Mouse (Mus musculus) heart, adult 18-20 months (tissue): ENCODE measurements around the gene Lrguk. TPM values are rescaled to one million over a fixed set of nuclear protein-coding genes. Genes with fewer than 3 reads are reported as not detected.

Source experiments
- DNase-seq, 2 experiments: peaks; one replicate each; pipeline ENCODE4 v3.0.0; 2021 to 2022; ENCODE audit warnings: mixed read lengths in 1 of 2
- total RNA-seq, 2 experiments: library from RNA; stranded (reverse); gene quantifications; 2 replicates each; pipeline ENCODE4 v1.2.3; 2021

Gene Lrguk
- total RNA-seq, 2 experiments from 2014 or later = 0.05 TPM; not detected in 1

- DNase-seq = no peak
Observed at GRCm38 (mm10) chr6:34148021-34148420, 118.8 kb downstream of the Lrguk start.

GRCm38 (mm10) chr6:34148639-34149038, 119.4 kb downstream of the Lrguk start:
- no peak for DNase-seq

GRCm38 (mm10) chr6:34149066-34149465, 119.8 kb downstream of the Lrguk start:
- no peak for DNase-seq

GRCm38 (mm10) chr6:34149821-34150220, 120.6 kb downstream of the Lrguk start:
- DNase-seq = no peak

DNA sequence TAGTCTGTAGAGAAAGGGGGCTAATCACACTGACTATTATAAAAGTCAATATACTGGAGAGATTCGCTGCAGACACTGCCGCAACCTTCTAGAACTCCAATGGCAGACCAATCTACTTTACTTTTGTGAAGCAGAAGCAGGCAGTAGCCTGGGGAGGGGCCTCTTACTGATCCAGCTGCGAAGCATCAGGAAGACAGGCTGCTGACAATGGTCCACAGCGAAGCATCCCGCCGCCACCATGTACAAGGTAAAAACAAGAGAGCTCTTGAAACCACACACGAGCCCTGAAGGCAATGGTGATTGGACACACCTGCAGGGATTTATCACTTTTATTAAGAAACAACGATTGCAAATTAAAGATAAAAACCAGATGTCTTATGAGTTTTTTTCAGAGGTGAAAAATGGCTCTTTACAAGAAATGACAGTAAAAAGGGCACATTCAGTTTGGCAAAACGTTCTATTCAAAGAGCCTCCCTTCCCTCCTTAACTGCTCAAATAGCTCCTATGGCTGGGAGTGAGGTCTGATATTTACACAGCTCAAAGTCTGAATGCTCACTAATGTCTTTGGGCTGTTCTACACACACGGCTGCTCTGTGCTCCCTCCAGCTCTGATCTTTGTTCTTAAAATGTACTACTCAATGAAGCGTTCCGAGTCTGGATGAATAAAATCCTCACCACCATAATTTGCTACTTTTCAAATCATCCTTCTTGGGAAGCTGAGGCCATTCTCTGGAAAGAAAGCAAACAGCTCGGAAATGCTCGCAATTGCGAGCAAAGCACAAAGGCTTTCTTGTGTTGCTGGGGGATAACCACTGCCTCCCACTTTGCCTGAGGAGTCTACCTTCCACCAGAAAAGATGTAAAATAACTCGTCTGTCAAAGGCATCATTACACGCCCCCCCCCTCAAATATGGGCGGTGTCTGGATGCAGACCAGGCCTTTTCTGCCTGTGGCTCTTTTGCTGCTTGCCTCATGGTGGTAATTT, 124.1 kb downstream of the Lrguk start:
- no peak for DNase-seq

- peak in 1 of 2 experiments; percentile 16 for DNase-seq
Observed at GRCm38 (mm10) chr6:34154202-34154601, 125.0 kb downstream of the Lrguk start.

DNA sequence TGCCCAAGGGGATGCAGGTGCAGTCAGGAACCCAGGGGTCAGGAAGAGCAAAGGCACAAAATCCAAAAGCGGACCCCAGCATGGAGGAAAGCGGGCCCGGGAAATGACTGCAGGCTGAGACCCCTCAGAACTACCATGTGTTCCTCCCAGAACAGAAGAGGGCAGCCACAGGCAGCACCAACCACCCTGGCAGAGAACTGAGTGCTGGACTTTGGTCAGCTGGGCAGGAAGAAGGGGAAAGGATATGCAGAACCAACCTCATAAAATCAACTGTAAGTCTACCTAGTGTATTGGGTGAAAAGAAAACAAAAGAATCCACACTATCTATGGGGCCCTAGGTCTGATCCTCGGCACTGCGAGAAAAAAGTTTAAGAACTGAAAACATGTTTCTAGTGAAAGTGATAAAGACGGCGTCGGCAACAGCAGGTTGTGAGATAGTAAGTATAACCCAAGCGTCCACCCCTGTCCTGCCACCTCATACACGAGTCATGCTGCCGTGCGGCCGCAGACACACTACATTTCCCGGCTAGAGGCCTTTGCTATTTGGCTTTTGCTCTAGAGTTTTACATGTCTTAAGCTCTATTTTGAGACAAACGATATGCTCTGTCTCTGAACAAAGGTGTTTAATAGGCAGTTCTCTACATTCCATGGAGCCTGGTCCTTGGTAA, 126.0 kb downstream of the Lrguk start:
- DNase-seq = no peak

GRCm38 (mm10) chr6:34156057-34156456, 126.8 kb downstream of the Lrguk start:
- DNase-seq = no peak

- no peak for DNase-seq
Observed at GRCm38 (mm10) chr6:34156841-34157748, 127.8 kb downstream of the Lrguk start.

DNA sequence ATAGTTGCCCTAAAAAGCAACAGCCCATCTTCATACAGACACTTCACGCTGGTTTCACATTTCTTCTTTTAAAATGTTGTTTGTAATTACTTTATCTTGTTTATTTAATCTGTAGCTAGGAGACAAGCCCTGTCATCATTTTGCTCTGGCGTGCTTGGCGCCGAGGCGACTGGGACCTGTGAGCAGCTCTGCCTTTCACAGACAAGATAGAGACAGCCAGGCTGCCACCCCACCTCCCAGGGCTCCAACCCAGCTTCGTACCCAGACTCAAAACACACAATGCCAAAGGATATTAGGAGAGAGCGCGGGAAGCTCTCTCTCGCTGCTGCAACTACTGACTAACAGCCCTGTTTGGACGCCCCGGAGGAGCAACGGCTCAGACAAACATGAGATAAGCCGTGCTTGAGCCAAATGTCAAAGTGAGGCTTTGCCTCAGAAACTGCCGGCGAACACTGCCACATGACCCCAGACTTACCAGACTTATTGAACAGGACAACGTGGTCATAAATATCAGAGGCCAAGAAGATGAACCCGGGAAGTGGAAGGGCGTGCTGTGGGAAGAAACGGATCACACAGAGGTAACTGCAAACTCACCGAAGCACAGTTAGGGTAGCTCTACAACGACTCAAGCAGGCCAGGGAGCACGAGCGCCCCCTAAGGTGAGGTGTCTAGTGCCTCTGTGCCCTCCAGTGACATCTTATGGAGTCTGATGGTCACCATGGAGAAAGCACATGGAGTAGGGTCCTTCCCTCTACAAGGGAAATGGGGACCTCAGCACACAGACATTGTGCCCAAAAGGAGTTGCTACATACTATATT, 131.0 kb downstream of the Lrguk start:
- DNase-seq = no peak

DNA sequence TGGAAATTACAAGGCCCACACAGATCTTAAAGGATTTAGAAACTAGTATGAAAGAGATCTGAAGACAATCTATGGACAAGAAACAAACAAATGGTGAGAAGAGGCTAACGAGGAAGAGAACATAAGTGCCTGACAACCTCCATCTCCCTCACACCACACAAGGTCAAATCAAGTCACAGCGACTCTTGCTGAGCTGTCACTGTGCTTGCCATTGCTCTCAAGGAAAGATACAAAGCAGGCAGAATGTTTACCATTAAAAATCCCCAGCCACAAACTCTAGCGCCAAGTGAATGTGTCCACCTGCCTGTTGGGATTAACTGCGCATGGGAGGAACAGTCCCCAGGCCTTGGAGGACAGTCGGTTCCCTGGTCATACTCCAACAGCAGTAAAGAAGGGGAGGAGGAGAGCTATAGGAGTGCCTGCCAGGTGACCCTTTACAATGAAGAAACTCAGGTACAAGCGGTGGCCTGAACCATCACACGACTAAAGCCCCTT, 131.6 kb downstream of the Lrguk start:
- DNase-seq = no peak

DNA sequence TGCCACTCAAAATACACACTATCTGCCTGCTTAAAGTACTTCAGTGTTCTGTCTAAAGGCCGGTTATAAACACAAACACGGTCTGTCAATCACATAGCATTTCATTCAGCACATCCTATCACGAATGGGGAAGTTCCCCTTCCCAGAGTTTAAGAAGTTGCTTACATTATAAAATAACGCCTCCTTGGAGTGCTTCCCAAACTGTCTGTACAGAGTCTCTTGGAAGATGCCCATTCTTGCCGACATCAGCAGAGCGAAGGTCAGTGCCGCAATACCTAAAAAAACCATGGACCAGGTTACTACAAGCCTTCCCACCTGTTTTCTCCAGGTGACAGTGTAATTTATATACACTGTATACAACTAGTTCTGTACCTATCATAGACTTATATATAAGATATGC, 132.3 kb downstream of the Lrguk start:
- no peak for DNase-seq

- no peak for DNase-seq
Observed at GRCm38 (mm10) chr6:34162607-34163006, 133.4 kb downstream of the Lrguk start.

GRCm38 (mm10) chr6:34163014-34163413, 133.8 kb downstream of the Lrguk start:
- DNase-seq = no peak

GRCm38 (mm10) chr6:34168834-34169233, 139.6 kb downstream of the Lrguk start:
- no peak for DNase-seq

- DNase-seq = no peak
Observed at GRCm38 (mm10) chr6:34170844-34171494, 141.7 kb downstream of the Lrguk start.

GRCm38 (mm10) chr6:34171748-34172457, 142.7 kb downstream of the Lrguk start:
- DNase-seq = no peak

DNA sequence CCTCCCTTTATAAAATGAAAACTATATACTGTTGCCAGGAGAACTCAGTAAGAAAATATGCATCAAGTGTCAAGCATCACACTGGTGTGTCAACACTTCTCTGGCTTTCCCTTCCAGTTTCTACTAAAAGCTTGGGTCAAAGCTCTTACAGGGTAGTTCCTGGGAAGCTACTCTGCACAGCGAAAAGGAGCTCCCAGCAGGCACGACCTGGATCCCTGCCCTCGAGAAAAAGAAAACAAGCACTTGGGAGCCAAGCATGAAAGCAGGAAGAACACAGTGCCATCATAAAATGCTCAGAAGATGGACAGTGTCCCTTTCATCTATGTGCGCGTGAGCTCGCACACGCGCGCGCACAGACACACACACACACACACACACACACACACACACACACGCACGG, 144.0 kb downstream of the Lrguk start:
- DNase-seq = no peak

DNA sequence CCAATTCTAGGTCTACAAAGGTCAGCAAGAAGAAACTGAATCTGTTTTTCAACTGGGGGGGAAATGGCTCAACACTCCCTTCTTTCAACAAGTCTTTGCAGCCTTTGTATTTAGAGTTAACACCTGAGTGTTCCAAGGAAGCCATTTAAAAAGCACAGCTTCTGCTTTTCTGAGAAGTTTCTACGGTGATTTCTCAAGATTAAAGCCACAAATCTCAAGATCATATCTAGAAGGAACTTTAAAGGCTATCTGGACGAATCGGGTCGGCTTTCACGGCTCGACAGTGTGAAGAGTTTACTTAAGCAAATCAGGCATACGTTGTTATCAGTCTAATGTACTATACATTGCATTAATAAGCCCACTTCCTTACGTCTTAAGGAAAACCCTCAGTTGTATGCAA, 145.5 kb downstream of the Lrguk start:
- no peak for DNase-seq
